Mouse (Mus musculus): ENCODE measurements at regions not wholly inside any gene's neighbourhood (a gene's known extent, or its start where the extent isn't known, plus 50 kb on each side); places are given as distances from the start of the nearest gene placed in this dataset.

- Histone ChIP-seq H3K4me1 (ENCODE audit: control insufficient read depth, insufficient read depth, low read length) (no peaks in the 10 kb centered on the region), H3K36me3 (ENCODE audit: control insufficient read depth, insufficient read depth, low read length) (no peaks in the 10 kb centered on the region), H3K9ac (ENCODE audit: low read length) (no peak overlapping the region), H3K4me3 (ENCODE audit: low read depth, low read length) (no peak overlapping the region), H3K27me3 (ENCODE audit: control insufficient read depth, insufficient read depth, low read length) (no peaks in the 10 kb centered on the region), H3K9me3 (ENCODE audit: control insufficient read depth, low read length) (no peaks in the 10 kb centered on the region), H3K27ac (ENCODE audit: low read depth, low read length) (no peak overlapping the region), H3K4me2 (no peak overlapping the region)
- DNase-seq (ENCODE audit: low spot score, missing footprints) (no peak), ATAC-seq (ENCODE audit: low FRiP score) (no peak)
- 82% methylated on average over 12 of the region's 12 CpGs for WGBS
Measured at GRCm38 (mm10) chr3:104327034-104327729, 107.0 kb upstream of the Magi3 start.

- Histone ChIP-seq H3K9ac (ENCODE audit: low read length) (no peak overlapping the region), H3K27ac (ENCODE audit: low read depth, low read length) (no peak overlapping the region), H3K9me3 (ENCODE audit: control insufficient read depth, low read length) (no peaks in the 10 kb centered on the region), H3K36me3 (ENCODE audit: control insufficient read depth, insufficient read depth, low read length) (no peaks in the 10 kb centered on the region), H3K4me2 (no peak overlapping the region), H3K4me1 (ENCODE audit: control insufficient read depth, insufficient read depth, low read length) (peaks cover 7% of the 10 kb centered on the region), H3K4me3 (ENCODE audit: low read depth, low read length) (no peak overlapping the region), H3K27me3 (ENCODE audit: control insufficient read depth, insufficient read depth, low read length) (no peaks in the 10 kb centered on the region)
- ATAC-seq (ENCODE audit: low FRiP score) (no peak), DNase-seq (ENCODE audit: low spot score, missing footprints) (no peak)
- WGBS, result 79% methylated on average over 2 of the region's 2 CpGs
Measured at GRCm38 (mm10) chr3:104322591-104322990, 102.4 kb upstream of the Magi3 start.

GRCm38 (mm10) chr3:104320404-104320803 lies 100.2 kb upstream of the Magi3 start:
- Histone ChIP-seq H3K36me3 (ENCODE audit: control insufficient read depth, insufficient read depth, low read length) (no peaks in the 10 kb centered on the region), H3K9ac (ENCODE audit: low read length) (no peak overlapping the region), H3K4me2 (no peak overlapping the region), H3K9me3 (ENCODE audit: control insufficient read depth, low read length) (no peaks in the 10 kb centered on the region), H3K4me3 (ENCODE audit: low read depth, low read length) (no peak overlapping the region), H3K4me1 (ENCODE audit: control insufficient read depth, insufficient read depth, low read length) (peaks cover 7% of the 10 kb centered on the region), H3K27ac (ENCODE audit: low read depth, low read length) (no peak overlapping the region), H3K27me3 (ENCODE audit: control insufficient read depth, insufficient read depth, low read length) (no peaks in the 10 kb centered on the region)
- DNase-seq (ENCODE audit: low spot score, missing footprints), result no peak
- ATAC-seq (ENCODE audit: low FRiP score), result no peak
- 83% methylated on average over 4 of the region's 4 CpGs for WGBS

GRCm38 (mm10) chr3:104319377-104319776 lies 99.2 kb upstream of the Magi3 start:
- Histone ChIP-seq H3K27me3 (ENCODE audit: control insufficient read depth, insufficient read depth, low read length) (no peaks in the 10 kb centered on the region), H3K4me2 (no peak overlapping the region), H3K9me3 (ENCODE audit: control insufficient read depth, low read length) (no peaks in the 10 kb centered on the region), H3K4me3 (ENCODE audit: low read depth, low read length) (no peak overlapping the region), H3K36me3 (ENCODE audit: control insufficient read depth, insufficient read depth, low read length) (no peaks in the 10 kb centered on the region), H3K9ac (ENCODE audit: low read length) (no peak overlapping the region), H3K4me1 (ENCODE audit: control insufficient read depth, insufficient read depth, low read length) (peaks cover 7% of the 10 kb centered on the region), H3K27ac (ENCODE audit: low read depth, low read length) (no peak overlapping the region)
- WGBS, result 35% methylated on average over 6 of the region's 6 CpGs
- DNase-seq (ENCODE audit: low spot score, missing footprints) (no peak), ATAC-seq (ENCODE audit: low FRiP score) (peak; percentile 75)

GRCm38 (mm10) chr3:104318911-104319310 lies 98.7 kb upstream of the Magi3 start:
- no peaks in the 10 kb centered on the region for H3K9me3 ChIP-seq (ENCODE audit: control insufficient read depth, low read length)
- H3K9ac ChIP-seq (ENCODE audit: low read length), result no peak overlapping the region
- peaks cover 7% of the 10 kb centered on the region for H3K4me1 ChIP-seq (ENCODE audit: control insufficient read depth, insufficient read depth, low read length)
- H3K4me3 ChIP-seq (ENCODE audit: low read depth, low read length), result no peak overlapping the region
- DNase-seq (ENCODE audit: low spot score, missing footprints) (peak; percentile 89), ATAC-seq (ENCODE audit: low FRiP score) (peak; percentile 81)
- no peak overlapping the region for H3K4me2 ChIP-seq
- H3K27ac ChIP-seq (ENCODE audit: low read depth, low read length), result 0 out of 2 replicates have a peak overlapping the region, but pooled peaks have one; percentile 10
- 23% methylated on average over 8 of the region's 8 CpGs for WGBS
- no peaks in the 10 kb centered on the region for H3K36me3 ChIP-seq (ENCODE audit: control insufficient read depth, insufficient read depth, low read length)
- H3K27me3 ChIP-seq (ENCODE audit: control insufficient read depth, insufficient read depth, low read length), result no peaks in the 10 kb centered on the region

GRCm38 (mm10) chr3:104317528-104317927 lies 97.4 kb upstream of the Magi3 start:
- H3K9me3 ChIP-seq (ENCODE audit: control insufficient read depth, low read length), result no peaks in the 10 kb centered on the region
- no peak for DNase-seq (ENCODE audit: low spot score, missing footprints)
- H3K27me3 ChIP-seq (ENCODE audit: control insufficient read depth, insufficient read depth, low read length), result no peaks in the 10 kb centered on the region
- H3K27ac ChIP-seq (ENCODE audit: low read depth, low read length), result no peak overlapping the region
- H3K4me3 ChIP-seq (ENCODE audit: low read depth, low read length), result no peak overlapping the region
- ATAC-seq (ENCODE audit: low FRiP score), result no peak
- H3K4me1 ChIP-seq (ENCODE audit: control insufficient read depth, insufficient read depth, low read length), result peaks cover 7% of the 10 kb centered on the region
- H3K36me3 ChIP-seq (ENCODE audit: control insufficient read depth, insufficient read depth, low read length), result no peaks in the 10 kb centered on the region
- no peak overlapping the region for H3K9ac ChIP-seq (ENCODE audit: low read length)
- 90% methylated on average over 4 of the region's 4 CpGs for WGBS
- no peak overlapping the region for H3K4me2 ChIP-seq

GRCm38 (mm10) chr3:104313063-104313462 lies 92.9 kb upstream of the Magi3 start:
- no peak overlapping the region for H3K27ac ChIP-seq (ENCODE audit: low read depth, low read length)
- H3K36me3 ChIP-seq (ENCODE audit: control insufficient read depth, insufficient read depth, low read length), result no peaks in the 10 kb centered on the region
- no peak overlapping the region for H3K9ac ChIP-seq (ENCODE audit: low read length)
- no peaks in the 10 kb centered on the region for H3K4me1 ChIP-seq (ENCODE audit: control insufficient read depth, insufficient read depth, low read length)
- H3K4me2 ChIP-seq, result no peak overlapping the region
- ATAC-seq (ENCODE audit: low FRiP score) (no peak), DNase-seq (ENCODE audit: low spot score, missing footprints) (no peak)
- H3K4me3 ChIP-seq (ENCODE audit: low read depth, low read length), result no peak overlapping the region
- no peaks in the 10 kb centered on the region for H3K9me3 ChIP-seq (ENCODE audit: control insufficient read depth, low read length)
- WGBS, result 74% methylated on average over 4 of the region's 4 CpGs
- H3K27me3 ChIP-seq (ENCODE audit: control insufficient read depth, insufficient read depth, low read length), result no peaks in the 10 kb centered on the region

GRCm38 (mm10) chr3:104306961-104307360 lies 86.8 kb upstream of the Magi3 start:
- DNase-seq (ENCODE audit: low spot score, missing footprints) (peak; percentile 82), ATAC-seq (ENCODE audit: low FRiP score) (no peak)
- H3K4me1 ChIP-seq (ENCODE audit: control insufficient read depth, insufficient read depth, low read length), result peaks cover 15% of the 10 kb centered on the region
- no peak overlapping the region for H3K4me2 ChIP-seq
- no peak overlapping the region for H3K27ac ChIP-seq (ENCODE audit: low read depth, low read length)
- no peak overlapping the region for H3K9ac ChIP-seq (ENCODE audit: low read length)
- no peaks in the 10 kb centered on the region for H3K9me3 ChIP-seq (ENCODE audit: control insufficient read depth, low read length)
- WGBS, result 77% methylated on average over 1 of the region's 1 CpGs
- no peak overlapping the region for H3K4me3 ChIP-seq (ENCODE audit: low read depth, low read length)
- H3K27me3 ChIP-seq (ENCODE audit: control insufficient read depth, insufficient read depth, low read length), result no peaks in the 10 kb centered on the region
- no peaks in the 10 kb centered on the region for H3K36me3 ChIP-seq (ENCODE audit: control insufficient read depth, insufficient read depth, low read length)

GRCm38 (mm10) chr3:104305904-104306563 lies 85.9 kb upstream of the Magi3 start:
- peak; percentile 87 for DNase-seq (ENCODE audit: low spot score, missing footprints)
- Histone ChIP-seq H3K27me3 (ENCODE audit: control insufficient read depth, insufficient read depth, low read length) (no peaks in the 10 kb centered on the region), H3K4me2 (peak overlapping the region; percentile 16; the same call in 1 of the 2 replicates)

More at GRCm38 (mm10) chr3:104305904-104306563, 85.9 kb upstream of the Magi3 start:
- H3K4me3 ChIP-seq (ENCODE audit: low read depth, low read length), result no peak overlapping the region
- no peaks in the 10 kb centered on the region for H3K36me3 ChIP-seq (ENCODE audit: control insufficient read depth, insufficient read depth, low read length)
- peak; percentile 70; the same call in 1 of the 2 replicates for ATAC-seq (ENCODE audit: low FRiP score)
- no peak overlapping the region for H3K9ac ChIP-seq (ENCODE audit: low read length)
- no peak overlapping the region; the same call in 1 of the 2 replicates for H3K27ac ChIP-seq (ENCODE audit: low read depth, low read length)
- peaks cover 15% of the 10 kb centered on the region for H3K4me1 ChIP-seq (ENCODE audit: control insufficient read depth, insufficient read depth, low read length)
- no peaks in the 10 kb centered on the region for H3K9me3 ChIP-seq (ENCODE audit: control insufficient read depth, low read length)
- 7% methylated on average over 12 of the region's 12 CpGs for WGBS
